In the genomic region with DNA sequence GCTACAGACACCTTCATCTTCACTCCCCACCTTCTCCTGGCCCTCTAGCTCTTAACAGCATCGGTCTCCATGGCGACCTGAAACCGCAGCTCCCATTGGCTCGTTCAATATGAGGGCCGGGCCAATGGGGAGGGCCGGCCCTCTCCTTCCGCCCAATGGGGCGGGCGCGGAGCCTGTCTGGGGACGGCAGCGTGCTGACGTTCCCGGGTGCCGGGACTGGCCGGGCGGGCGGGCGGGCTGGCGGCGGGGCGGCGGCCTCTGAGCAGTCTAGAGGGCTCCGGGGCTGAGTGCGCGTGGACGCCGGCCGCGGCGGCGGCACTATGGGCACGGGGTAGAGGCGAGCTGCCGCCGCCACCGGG, we compare ENCODE assay signal across 9 mouse cellular contexts. TPM values are rescaled to one million over a fixed set of nuclear protein-coding genes. Genes with fewer than 3 reads are reported as not detected.
DNase-seq lines count a peak whose midpoint lies in the region; ATAC-seq and TF ChIP-seq lines count a peak whose summit lies in the region.
"Had no signal": no experiment of that assay in that cellular context is flagged by ENCODE, and none has a peak within 500 bp of the region (broad histone marks: within the 10 kb centered on the region; RNA-seq: fewer than 3 reads in every experiment).

A gene (minus strand): TSS at position 79 of the 359 bp plus-strand sequence.
A gene (plus strand): TSS at position 246 of the 359 bp plus-strand sequence.

- peak; percentile 90 for DNase-seq in 416B (ENCODE audit: low read depth)
- DNase-seq in brain, adult 2 months (ENCODE audit: low read depth, low spot score): peak; percentile 99
- DNase-seq in midbrain, postnatal 0 days (ENCODE audit: low spot score): peak; percentile 98
- peak; percentile 63 to 87 for DNase-seq in spleen, postnatal 10 days (ENCODE audit: low spot score in 2 of 2)

- H3K27ac ChIP-seq in embryonic fibroblast, embryonic 13.5 days (ENCODE audit: insufficient read depth, low read length): no peak within 1 kb of the TSS; the same call in 1 of the 2 replicates
- peak within 1 kb of the TSS; percentile 95 for H3K27ac ChIP-seq in heart, embryonic 11.5 days (ENCODE audit: low read depth, low read length)
- H3K27ac ChIP-seq in kidney, embryonic 15.5 days: peak within 1 kb of the TSS; percentile 91
- peak within 1 kb of the TSS; percentile 86 for H3K27ac ChIP-seq in limb, embryonic 15.5 days
- H3K27ac ChIP-seq in midbrain, postnatal 0 days (ENCODE audit: low read depth, low read length): peak within 1 kb of the TSS; percentile 80

- peak; percentile 61 for TF ChIP-seq POLR2A in embryonic fibroblast, embryonic 13.5 days (IDR thresholded peaks at IDR 0.05; ENCODE audit: low read depth, low read length)

- H3K36me3 ChIP-seq in heart, embryonic 11.5 days (ENCODE audit: control insufficient read depth, insufficient read depth, low read length): no peaks in the 10 kb centered on the region
- no peaks in the 10 kb centered on the region for H3K36me3 ChIP-seq in kidney, embryonic 15.5 days
- H3K36me3 ChIP-seq in limb, embryonic 15.5 days: no peaks in the 10 kb centered on the region
- H3K36me3 ChIP-seq in midbrain, postnatal 0 days (ENCODE audit: insufficient read depth, low read length): no peaks in the 10 kb centered on the region

- under 1% methylated on average over 36 of the region's 37 CpGs for WGBS in heart, embryonic 11.5 days (ENCODE audit: insufficient replicate concordance)
- WGBS in kidney, embryonic 15.5 days: under 1% methylated on average over 36 of the region's 37 CpGs
- WGBS in limb, embryonic 15.5 days: under 1% methylated on average over 37 of the region's 37 CpGs
- WGBS in midbrain, postnatal 0 days: 0% methylated on average over 30 of the region's 37 CpGs

- H3K9ac ChIP-seq in heart, embryonic 11.5 days (ENCODE audit: low read depth, low read length): peak within 1 kb of the TSS; percentile 91
- H3K9ac ChIP-seq in kidney, embryonic 15.5 days: peak within 1 kb of the TSS; percentile 74
- H3K9ac ChIP-seq in limb, embryonic 15.5 days: peak within 1 kb of the TSS; percentile 88
- H3K9ac ChIP-seq in midbrain, postnatal 0 days (replicated peaks; ENCODE audit: low read length, poor library complexity, severe bottlenecking): peak within 1 kb of the TSS; percentile 77

- peak within 1 kb of the TSS; percentile 79 for H3K4me2 ChIP-seq in heart, embryonic 11.5 days
- H3K4me2 ChIP-seq in kidney, embryonic 15.5 days: peak within 1 kb of the TSS; percentile 88
- peak within 1 kb of the TSS; percentile 80 for H3K4me2 ChIP-seq in limb, embryonic 15.5 days
- peak within 1 kb of the TSS; percentile 71 for H3K4me2 ChIP-seq in midbrain, postnatal 0 days (ENCODE audit: low read depth, low read length, poor library complexity, severe bottlenecking)

- peak within 1 kb of the TSS; percentile 83 for H3K4me3 ChIP-seq in embryonic fibroblast, embryonic 13.5 days (ENCODE audit: insufficient read depth, low read length)
- H3K4me3 ChIP-seq in heart, embryonic 11.5 days (ENCODE audit: low read depth, low read length): peak within 1 kb of the TSS; percentile 86
- H3K4me3 ChIP-seq in kidney, embryonic 15.5 days (replicated peaks): peak within 1 kb of the TSS; percentile 73
- H3K4me3 ChIP-seq in limb, embryonic 15.5 days: peak within 1 kb of the TSS; percentile 92
- H3K4me3 ChIP-seq in midbrain, postnatal 0 days (ENCODE audit: low read depth, low read length): peak within 1 kb of the TSS; percentile 92

- ATAC-seq in heart, embryonic 11.5 days (replicated peaks; ENCODE audit: insufficient number of reproducible peaks, low FRiP score, low TSS enrichment): peak; percentile 96
- peak; percentile 98 for ATAC-seq in kidney, embryonic 15.5 days (replicated peaks; ENCODE audit: low FRiP score)
- peak; percentile 96 for ATAC-seq in limb, embryonic 15.5 days (ENCODE audit: insufficient number of reproducible peaks, low FRiP score, low TSS enrichment, low read depth)
- ATAC-seq in midbrain, postnatal 0 days (ENCODE audit: low FRiP score): peak; percentile 98

- no peaks in the 10 kb centered on the region for H3K9me3 ChIP-seq in heart, embryonic 11.5 days (replicated peaks; ENCODE audit: control insufficient read depth, low read length)
- no peaks in the 10 kb centered on the region for H3K9me3 ChIP-seq in kidney, embryonic 15.5 days (replicated peaks)
- no peaks in the 10 kb centered on the region for H3K9me3 ChIP-seq in limb, embryonic 15.5 days
- H3K9me3 ChIP-seq in midbrain, postnatal 0 days (ENCODE audit: low read length): no peaks in the 10 kb centered on the region

- TF ChIP-seq CTCF in embryonic fibroblast, embryonic 13.5 days (IDR thresholded peaks at IDR 0.05; ENCODE audit: borderline replicate concordance, insufficient read depth, low read length): no peak
- TF ChIP-seq CTCF in midbrain, postnatal 0 days (IDR thresholded peaks at IDR 0.05): no peak

- no peaks in the 10 kb centered on the region for H3K27me3 ChIP-seq in heart, embryonic 11.5 days (ENCODE audit: control insufficient read depth, insufficient read depth, low read length)
- H3K27me3 ChIP-seq in kidney, embryonic 15.5 days: no peaks in the 10 kb centered on the region
- no peaks in the 10 kb centered on the region for H3K27me3 ChIP-seq in limb, embryonic 15.5 days
- no peaks in the 10 kb centered on the region for H3K27me3 ChIP-seq in midbrain, postnatal 0 days (ENCODE audit: insufficient read depth, low read length)

- peaks cover 2% of the 10 kb centered on the region; the same call in 1 of the 2 replicates for H3K4me1 ChIP-seq in embryonic fibroblast, embryonic 13.5 days (ENCODE audit: control insufficient read depth, insufficient read depth, low read length)
- peaks cover 14% of the 10 kb centered on the region; the same call in 1 of the 2 replicates for H3K4me1 ChIP-seq in heart, embryonic 11.5 days (ENCODE audit: control insufficient read depth, insufficient read depth, low read length)
- H3K4me1 ChIP-seq in kidney, embryonic 15.5 days: peaks cover 24% of the 10 kb centered on the region
- H3K4me1 ChIP-seq in limb, embryonic 15.5 days: peaks cover 18% of the 10 kb centered on the region
- H3K4me1 ChIP-seq in midbrain, postnatal 0 days (ENCODE audit: insufficient read depth, low read length): peaks cover 9% of the 10 kb centered on the region; the same call in 1 of the 2 replicates

RNA-seq across cellular contexts. Expression of the first gene that starts in this region (rescaled TPM):
- 0.12 TPM in 1 of 2 replicates, not detected in the other for polyA plus RNA-seq in embryonic fibroblast, embryonic 13.5 days (2011; ENCODE audit: insufficient read length, low read depth, missing spikeins)
- polyA plus RNA-seq in heart, embryonic 11.5 days (2014; fragmentation: Nextera tagmentation; extraction: Ambion mirVana): 0.15 and 0.27 TPM in 2 replicates
- 1.5 and 1.9 TPM in 2 replicates for polyA plus RNA-seq in kidney, embryonic 15.5 days (2015; fragmentation: Nextera tagmentation; extraction: Ambion mirVana)
- polyA plus RNA-seq in limb, embryonic 15.5 days (2015; fragmentation: Nextera tagmentation; extraction: Ambion mirVana): 0.56 and 0.84 TPM in 2 replicates
- total RNA-seq in midbrain, postnatal 0 days (2014; rRNA removed): 5.3 and 6.0 TPM in 2 replicates
- polyA plus RNA-seq in midbrain, postnatal 0 days (2015; fragmentation: Nextera tagmentation; extraction: Ambion mirVana): 6.5 and 7.7 TPM in 2 replicates
- total RNA-seq: MEL had no signal

RNA-seq across cellular contexts. Expression of the second gene that starts in this region (rescaled TPM):
- polyA plus RNA-seq in embryonic fibroblast, embryonic 13.5 days (2011; ENCODE audit: insufficient read length, low read depth, missing spikeins): 27.8 and 36.7 TPM in 2 replicates
- polyA plus RNA-seq in heart, embryonic 11.5 days (2014; fragmentation: Nextera tagmentation; extraction: Ambion mirVana): 33.8 and 37.6 TPM in 2 replicates
- polyA plus RNA-seq in kidney, embryonic 15.5 days (2015; fragmentation: Nextera tagmentation; extraction: Ambion mirVana): 21.1 and 24.7 TPM in 2 replicates
- 18.8 and 23.4 TPM in 2 replicates for polyA plus RNA-seq in limb, embryonic 15.5 days (2015; fragmentation: Nextera tagmentation; extraction: Ambion mirVana)
- total RNA-seq in midbrain, postnatal 0 days (2014; rRNA removed): 87.1 and 105 TPM in 2 replicates
- 19.3 and 21.6 TPM in 2 replicates for polyA plus RNA-seq in midbrain, postnatal 0 days (2015; fragmentation: Nextera tagmentation; extraction: Ambion mirVana)
- total RNA-seq: MEL had no signal
